In genomic region chr1:192770495-192771331, GRCm38 (mm10) we compare ENCODE assay signal across 8 mouse cellular contexts. TPM values are rescaled to one million over a fixed set of nuclear protein-coding genes. Genes with fewer than 3 reads are reported as not detected.
A peak's percentile ranks its signal among the peaks of the same experiment; 100 is the strongest.
DNase-seq lines count a peak whose midpoint lies in the region; ATAC-seq and TF ChIP-seq lines count a peak whose summit lies in the region.

TSS of gene Hhat (minus strand) at chr1:192771223.

- peaks cover 4% of the 10 kb centered on the region for H3K4me1 ChIP-seq in bone marrow macrophage, adult 2 months (ENCODE audit: control insufficient read depth, insufficient read depth, low read length)
- peaks cover 23% of the 10 kb centered on the region for H3K4me1 ChIP-seq in forebrain, embryonic 10.5 days
- H3K4me1 ChIP-seq in heart, embryonic 16.5 days (ENCODE audit: control insufficient read depth, insufficient read depth, low read length): peaks cover 13% of the 10 kb centered on the region
- H3K4me1 ChIP-seq in liver, embryonic 14.5 days (replicated peaks; ENCODE audit: control insufficient read depth in 2 of 2, insufficient read depth in 2 of 2, low read length in 1 of 2): peaks cover 0 to 11% of the 10 kb centered on the region in 2 experiments; a peak in 1 of 4 replicates
- peaks cover 10% of the 10 kb centered on the region; the same call in 1 of the 2 replicates for H3K4me1 ChIP-seq in stomach, embryonic 14.5 days (ENCODE audit: control insufficient read depth, insufficient read depth, low read length)

- no peak for TF ChIP-seq CTCF in bone marrow macrophage, adult 2 months (IDR thresholded peaks at IDR 0.05; ENCODE audit: low read depth, low read length)
- TF ChIP-seq CTCF in liver, embryonic 14.5 days (IDR thresholded peaks at IDR 0.05; ENCODE audit: low read depth): 0 out of 2 replicates have a peak, but pooled peaks have one; percentile 3

- H3K27me3 ChIP-seq in forebrain, embryonic 10.5 days (ENCODE audit: poor library complexity, severe bottlenecking): peaks cover 19% of the 10 kb centered on the region
- H3K27me3 ChIP-seq in heart, embryonic 16.5 days (ENCODE audit: control insufficient read depth, insufficient read depth, low read length): no peaks in the 10 kb centered on the region
- H3K27me3 ChIP-seq in liver, embryonic 14.5 days (ENCODE audit: control insufficient read depth, insufficient read depth, low read length): no peaks in the 10 kb centered on the region
- H3K27me3 ChIP-seq in stomach, embryonic 14.5 days (ENCODE audit: control insufficient read depth, insufficient read depth, low read length): no peaks in the 10 kb centered on the region

- no peaks in the 10 kb centered on the region for H3K36me3 ChIP-seq in forebrain, embryonic 10.5 days (replicated peaks)
- H3K36me3 ChIP-seq in heart, embryonic 16.5 days (ENCODE audit: control insufficient read depth, insufficient read depth): no peaks in the 10 kb centered on the region
- H3K36me3 ChIP-seq in liver, embryonic 14.5 days (replicated peaks; ENCODE audit: control insufficient read depth, insufficient read depth, low read depth): no peaks in the 10 kb centered on the region
- H3K36me3 ChIP-seq in stomach, embryonic 14.5 days (ENCODE audit: control insufficient read depth, insufficient read depth, low read length): no peaks in the 10 kb centered on the region

- TF ChIP-seq EP300 in liver, embryonic 14.5 days (IDR thresholded peaks at IDR 0.05; ENCODE audit: low read depth): no peak

- peak within 1 kb of the TSS; percentile 95 for H3K4me2 ChIP-seq in heart, embryonic 16.5 days (ENCODE audit: low read depth, low read length)
- H3K4me2 ChIP-seq in liver, embryonic 14.5 days (ENCODE audit: low read depth): peak within 1 kb of the TSS; percentile 83
- H3K4me2 ChIP-seq in stomach, embryonic 14.5 days (replicated peaks; ENCODE audit: low read depth, low read length): peak within 1 kb of the TSS; percentile 96

- H3K27ac ChIP-seq in bone marrow macrophage, adult 2 months (ENCODE audit: insufficient read depth, low read depth, low read length): 0 out of 2 replicates have a peak within 1 kb of the TSS, but pooled peaks have one; percentile 3
- H3K27ac ChIP-seq in forebrain, embryonic 10.5 days: peak within 1 kb of the TSS; percentile 97
- peak within 1 kb of the TSS; percentile 93 for H3K27ac ChIP-seq in heart, embryonic 16.5 days (ENCODE audit: low read length)
- H3K27ac ChIP-seq in liver, embryonic 14.5 days: peak within 1 kb of the TSS; percentile 34; the same call in 1 of the 2 replicates
- H3K27ac ChIP-seq in stomach, embryonic 14.5 days (ENCODE audit: low read length): peak within 1 kb of the TSS; percentile 95

- WGBS in forebrain, embryonic 10.5 days: under 1% methylated on average over 70 of the region's 70 CpGs
- under 1% methylated on average over 65 of the region's 70 CpGs for WGBS in heart, embryonic 16.5 days
- WGBS in liver, embryonic 14.5 days (ENCODE audit: insufficient replicate concordance): under 1% methylated on average over 68 of the region's 70 CpGs
- under 1% methylated on average over 69 of the region's 70 CpGs for WGBS in stomach, embryonic 14.5 days

- peak within 1 kb of the TSS; percentile 64 for H3K4me3 ChIP-seq in bone marrow macrophage, adult 2 months (ENCODE audit: insufficient read depth, low read length)
- peak within 1 kb of the TSS; percentile 86 for H3K4me3 ChIP-seq in forebrain, embryonic 10.5 days
- peak within 1 kb of the TSS; percentile 82 for H3K4me3 ChIP-seq in heart, embryonic 16.5 days (ENCODE audit: low read length)
- peak within 1 kb of the TSS; percentile 52 to 69 for H3K4me3 ChIP-seq in liver, embryonic 14.5 days (ENCODE audit: insufficient read depth in 1 of 2, low read depth in 2 of 2, low read length in 2 of 2)
- H3K4me3 ChIP-seq in stomach, embryonic 14.5 days (ENCODE audit: low read depth, low read length): peak within 1 kb of the TSS; percentile 74

- H3K9me3 ChIP-seq in forebrain, embryonic 10.5 days: no peaks in the 10 kb centered on the region
- no peaks in the 10 kb centered on the region for H3K9me3 ChIP-seq in heart, embryonic 16.5 days (replicated peaks; ENCODE audit: control insufficient read depth, low read length)
- no peaks in the 10 kb centered on the region for H3K9me3 ChIP-seq in liver, embryonic 14.5 days (ENCODE audit: control insufficient read depth, low read length)
- no peaks in the 10 kb centered on the region for H3K9me3 ChIP-seq in stomach, embryonic 14.5 days (ENCODE audit: control insufficient read depth, low read depth, low read length)

- TF ChIP-seq POLR2A in bone marrow macrophage, adult 2 months (IDR thresholded peaks at IDR 0.05; ENCODE audit: borderline replicate concordance, low read depth, low read length): no peak

- ATAC-seq in heart, embryonic 16.5 days (replicated peaks; ENCODE audit: extremely low read depth, insufficient read depth, low FRiP score): peak; percentile 83
- ATAC-seq in liver, embryonic 14.5 days (ENCODE audit: insufficient read depth): peak; percentile 70; the same call in 1 of the 2 replicates
- ATAC-seq in stomach, embryonic 14.5 days (ENCODE audit: insufficient number of reproducible peaks, insufficient read depth, low FRiP score, low read depth): peak; percentile 78

- DNase-seq in CD4-positive helper T cell, adult 2 months (ENCODE audit: low read depth, low spot score): peak; percentile 88
- DNase-seq in forebrain, embryonic 10.5 days (ENCODE audit: extremely low spot score, low spot score): peak; percentile 50
- peak; percentile 85 for DNase-seq in kidney, postnatal 10 days
- no peak for DNase-seq in liver, embryonic 14.5 days (ENCODE audit: low read depth in 3 of 3, low spot score in 3 of 3)
- peak; percentile 85 for DNase-seq in naive thymus-derived CD4-positive, alpha-beta T cell, adult 2 months (ENCODE audit: low read depth)

- H3K9ac ChIP-seq in heart, embryonic 16.5 days (ENCODE audit: low read length): peak within 1 kb of the TSS; percentile 94
- peak within 1 kb of the TSS; percentile 68 for H3K9ac ChIP-seq in liver, embryonic 14.5 days (replicated peaks)
- H3K9ac ChIP-seq in stomach, embryonic 14.5 days (replicated peaks; ENCODE audit: low read depth, low read length): peak within 1 kb of the TSS; percentile 93

RNA-seq across cellular contexts. Expression of gene Hhat, which starts in this region (rescaled TPM):
- polyA plus RNA-seq in bone marrow macrophage, adult 2 months (2012; ENCODE audit: insufficient read depth, insufficient read length, missing spikeins): 0.39 and 0.92 TPM in 2 replicates
- 7.2 and 7.6 TPM in 2 replicates for polyA plus RNA-seq in forebrain, embryonic 10.5 days (2016; fragmentation: Nextera tagmentation; extraction: Ambion mirVana)
- polyA plus RNA-seq in heart, embryonic 16.5 days (2015; fragmentation: Nextera tagmentation; extraction: Ambion mirVana): 5.6 and 6.7 TPM in 2 replicates
- 0.53 and 0.73 TPM in 2 replicates for polyA plus RNA-seq in liver, embryonic 14.5 days (2012; rRNA removed)
- 0.54 and 1.4 TPM in 2 replicates for polyA plus RNA-seq in liver, embryonic 14.5 days (2014; fragmentation: Nextera tagmentation; extraction: Ambion mirVana)
- 11.1 and 14.2 TPM in 2 replicates for polyA plus RNA-seq in stomach, embryonic 14.5 days (2014; fragmentation: Nextera tagmentation; extraction: Ambion mirVana)

Comparison
In these comparisons a context has a peak if more than half of its experiments do, and no peak if none do; other contexts are left out.
1. DNase-seq: peak in CD4-positive helper T cell, adult 2 months (single experiment), forebrain, embryonic 10.5 days (single experiment), kidney, postnatal 10 days (single experiment) and naive thymus-derived CD4-positive, alpha-beta T cell, adult 2 months (single experiment); none in liver, embryonic 14.5 days (0 of 3).
2. H3K27ac ChIP-seq: peak in every context shown above with its lines; median percentile 97 in forebrain, embryonic 10.5 days; 95 in stomach, embryonic 14.5 days; 93 in heart, embryonic 16.5 days; 34 in liver, embryonic 14.5 days; 3 in bone marrow macrophage, adult 2 months.
3. Peak in every context shown above with its lines, with median percentiles within 50 percentile points of each other: H3K4me3 ChIP-seq, ATAC-seq, H3K4me2 ChIP-seq and H3K9ac ChIP-seq.